Mouse (Mus musculus) T-helper 17 cell (primary cell): ENCODE data around the gene Dnttip1.

Experiments used
- in situ Hi-C, 2 experiments: fragments of 300-600 bp; cut with MboI, MseI; formaldehyde crosslinking; loops; 1 replicate in 1 of 2; 2 replicates in 1 of 2; pipeline ENCODE4 v1.15.1; 2025; ENCODE audit warnings: high pct_unique_total_duplicates in 2 of 2

Gene Dnttip1

GRCm38 (mm10) chr2:164752454-164752853 lies 6.7 kb downstream of the Dnttip1 start:
- in situ Hi-C loops: loop anchor here in 1 of 2 experiments (25.0 kb wide), 1 partner anchor 665 kb away; no protein-coding TSS in a partner anchor

- in situ Hi-C loops: loop anchor here in 1 of 2 experiments (25.0 kb wide), 1 partner anchor 667 kb away; no protein-coding TSS in a partner anchor
Observed at GRCm38 (mm10) chr2:164754105-164754504, 8.3 kb downstream of the Dnttip1 start.

DNA sequence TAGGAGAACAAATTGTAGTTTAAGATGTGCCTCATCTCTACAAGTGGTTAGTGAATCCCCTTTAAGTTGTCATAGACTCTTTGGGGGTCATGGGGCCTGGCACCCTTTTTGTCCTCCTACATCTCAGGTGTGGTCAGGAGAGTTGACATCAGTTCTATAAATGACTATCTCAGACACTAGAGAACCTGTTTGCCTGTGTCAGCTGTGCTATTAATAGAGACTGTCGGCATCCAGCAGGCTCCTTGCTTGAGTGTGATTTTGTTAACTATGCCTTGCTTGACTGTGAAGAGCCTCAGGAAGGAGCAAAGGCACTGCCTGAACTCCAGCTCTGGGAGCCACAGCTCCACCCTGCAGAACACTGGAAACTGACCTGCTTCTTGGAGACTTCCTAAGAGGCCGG lies 9.0 kb downstream of the Dnttip1 start:
- in situ Hi-C loops: loop anchor here in 1 of 2 experiments (25.0 kb wide), 1 partner anchor 667 kb away; no protein-coding TSS in a partner anchor

DNA sequence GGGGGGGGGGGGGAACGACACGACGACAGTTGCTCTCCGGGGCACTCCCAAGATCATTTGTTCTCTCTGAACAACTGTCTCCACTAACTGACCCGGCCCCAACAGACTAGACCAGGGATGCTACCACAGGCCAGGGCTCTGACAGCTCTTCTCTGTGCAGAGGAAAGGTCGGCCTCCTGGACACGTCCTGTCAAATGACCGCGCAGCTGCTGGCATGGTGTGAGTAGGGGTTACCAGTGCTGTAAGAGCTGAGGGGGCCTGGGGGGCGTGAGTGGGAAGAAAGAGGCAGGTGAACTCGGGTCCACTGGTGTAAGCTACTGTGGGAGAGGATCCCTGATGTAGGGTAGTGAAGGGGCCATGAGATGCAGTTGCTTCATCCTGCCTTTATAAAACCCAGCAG lies 12.1 kb downstream of the Dnttip1 start:
- in situ Hi-C loops: loop anchor here in 1 of 2 experiments (25.0 kb wide), 1 partner anchor 671 kb away; no protein-coding TSS in a partner anchor

GRCm38 (mm10) chr2:164758692-164759091 lies 12.9 kb downstream of the Dnttip1 start:
- in situ Hi-C loops: loop anchor here in 1 of 2 experiments (25.0 kb wide), 1 partner anchor 671 kb away; no protein-coding TSS in a partner anchor

GRCm38 (mm10) chr2:164760059-164760833 lies 14.5 kb downstream of the Dnttip1 start:
- in situ Hi-C loops: loop anchor here in 1 of 2 experiments (25.0 kb wide), 1 partner anchor 673 kb away; no protein-coding TSS in a partner anchor

GRCm38 (mm10) chr2:164761502-164761901 lies 15.7 kb downstream of the Dnttip1 start:
- in situ Hi-C loops: loop anchor here in 1 of 2 experiments (25.0 kb wide), 1 partner anchor 674 kb away; no protein-coding TSS in a partner anchor

DNA sequence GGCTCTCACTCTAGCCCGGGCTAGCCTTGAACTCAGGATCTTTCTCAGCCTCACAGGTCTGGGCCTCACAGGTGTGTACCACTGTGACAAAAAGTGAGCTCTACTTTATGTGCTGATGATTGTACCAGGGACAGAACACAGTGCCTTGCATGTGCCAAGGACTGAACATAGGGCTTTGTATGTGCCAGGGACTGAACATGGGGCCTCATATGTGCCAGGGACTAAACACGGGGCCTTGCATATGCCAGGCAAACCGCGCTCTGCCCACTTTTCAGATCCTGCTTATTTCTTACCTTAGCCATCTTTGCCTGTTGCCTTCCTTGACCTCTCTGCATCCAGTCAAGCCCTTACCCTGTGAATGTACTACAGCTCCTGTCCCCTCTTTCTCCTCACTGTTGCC lies 16.2 kb downstream of the Dnttip1 start:
- in situ Hi-C loops: loop anchor here in 1 of 2 experiments (25.0 kb wide), 1 partner anchor 675 kb away; no protein-coding TSS in a partner anchor

GRCm38 (mm10) chr2:164762593-164762992 lies 16.8 kb downstream of the Dnttip1 start:
- in situ Hi-C loops: loop anchor here in 1 of 2 experiments (25.0 kb wide), 1 partner anchor 675 kb away; no protein-coding TSS in a partner anchor

GRCm38 (mm10) chr2:164765841-164766240 lies 20.1 kb downstream of the Dnttip1 start:
- in situ Hi-C loops: loop anchor here in 1 of 2 experiments (25.0 kb wide), 1 partner anchor 679 kb away; no protein-coding TSS in a partner anchor

DNA sequence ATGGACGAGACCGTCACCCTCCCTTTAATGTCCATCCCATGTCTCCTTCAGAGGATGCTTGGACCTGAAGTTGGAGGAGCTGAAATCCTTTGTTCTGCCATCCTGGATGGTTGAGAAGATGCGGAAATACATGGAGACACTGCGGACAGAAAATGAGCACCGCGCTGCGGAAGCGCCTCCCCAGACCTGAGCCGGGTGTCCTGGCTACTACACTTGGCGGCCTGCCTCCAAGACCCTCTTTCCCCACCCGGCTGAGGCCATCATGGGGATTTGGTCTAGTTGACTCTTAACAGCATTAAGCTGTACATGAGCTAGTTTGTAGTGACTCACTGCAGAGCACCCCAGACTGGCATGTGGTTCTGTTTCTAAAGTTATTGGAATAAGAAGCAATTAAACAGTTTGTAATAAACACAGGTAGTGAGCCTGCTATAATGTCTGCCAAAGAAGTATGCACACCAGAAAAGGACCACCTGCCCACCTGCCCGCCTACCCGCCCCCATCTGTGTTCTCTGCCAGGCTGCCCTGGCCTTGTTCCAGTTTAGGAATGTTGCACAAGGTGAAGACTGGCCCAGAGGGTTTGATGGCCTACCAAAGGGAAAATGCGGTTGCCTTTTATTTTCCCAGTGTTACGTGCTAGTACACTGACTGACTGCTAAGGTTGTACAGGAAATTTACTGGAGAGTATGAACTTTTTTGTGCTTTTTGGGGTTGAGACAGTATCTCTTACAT lies 22.2 kb downstream of the Dnttip1 start:
- in situ Hi-C loops: loop anchor here in 1 of 2 experiments (25.0 kb wide), 1 partner anchor 681 kb away; no protein-coding TSS in a partner anchor

DNA sequence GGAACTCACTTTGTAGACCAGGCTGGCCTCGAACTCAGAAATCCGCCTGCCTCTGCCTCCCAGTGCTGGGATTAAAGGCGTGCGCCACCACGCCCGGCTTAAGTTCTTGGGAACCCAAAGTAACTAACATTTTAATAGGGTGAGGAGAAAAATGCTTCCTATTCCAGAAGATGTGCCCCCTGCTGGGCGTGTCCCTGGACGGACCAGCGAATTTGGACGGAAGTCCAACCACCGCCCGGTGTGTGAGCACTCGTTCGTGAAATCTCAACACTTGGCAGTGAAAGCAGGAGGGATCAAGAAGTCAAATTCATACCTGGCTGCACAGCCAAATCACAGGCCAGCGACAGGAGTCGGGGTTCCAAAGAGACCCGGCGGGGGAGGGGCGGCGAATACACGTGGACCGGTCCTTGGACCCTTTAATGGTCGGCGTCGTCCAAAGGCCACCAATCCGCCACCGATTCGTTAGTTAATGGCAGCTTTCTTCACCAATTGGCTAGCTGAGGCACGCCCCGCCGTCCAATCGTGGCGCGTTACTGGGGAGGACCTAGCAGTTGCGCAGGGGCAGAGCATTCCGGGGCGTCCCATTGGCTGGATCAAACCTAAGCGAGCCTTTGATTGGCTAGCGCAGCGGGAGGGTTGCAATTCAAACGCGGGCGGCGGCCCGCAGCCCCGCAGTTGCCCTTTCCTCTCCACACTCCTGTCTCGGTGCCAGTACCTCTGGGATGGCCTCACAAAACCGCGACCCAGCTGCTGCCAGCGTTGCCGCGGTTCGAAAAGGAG lies 23.7 kb downstream of the Dnttip1 start, which contains the start of gene Ube2c:
Gene Ube2c, plus strand, starts transcription at position 641 of the 780 bp plus-strand sequence.
- in situ Hi-C loops: loop anchor here in 1 of 2 experiments (25.0 kb wide), 1 partner anchor 682 kb away; no protein-coding TSS in a partner anchor

DNA sequence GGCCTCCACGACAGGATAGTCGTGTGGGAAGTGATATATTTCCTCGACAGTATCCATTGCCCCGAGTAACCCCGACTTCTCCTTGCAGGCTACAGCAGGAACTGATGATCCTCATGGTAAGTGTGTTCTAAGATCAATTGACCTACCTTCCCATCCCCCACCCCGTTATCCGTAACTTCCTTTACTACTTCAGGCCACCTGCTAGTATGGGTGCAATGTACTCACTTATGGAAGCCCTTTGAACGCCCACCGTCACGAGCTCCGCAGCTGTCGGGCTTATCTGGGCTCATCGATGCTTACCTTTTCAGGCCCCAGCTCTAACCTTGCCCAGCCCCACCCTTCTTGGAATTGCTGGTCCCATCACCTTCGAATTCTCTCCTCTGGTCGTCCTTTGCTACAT lies 24.5 kb downstream of the Dnttip1 start:
- in situ Hi-C loops: loop anchor here in 1 of 2 experiments (25.0 kb wide), 1 partner anchor 683 kb away; no protein-coding TSS in a partner anchor

DNA sequence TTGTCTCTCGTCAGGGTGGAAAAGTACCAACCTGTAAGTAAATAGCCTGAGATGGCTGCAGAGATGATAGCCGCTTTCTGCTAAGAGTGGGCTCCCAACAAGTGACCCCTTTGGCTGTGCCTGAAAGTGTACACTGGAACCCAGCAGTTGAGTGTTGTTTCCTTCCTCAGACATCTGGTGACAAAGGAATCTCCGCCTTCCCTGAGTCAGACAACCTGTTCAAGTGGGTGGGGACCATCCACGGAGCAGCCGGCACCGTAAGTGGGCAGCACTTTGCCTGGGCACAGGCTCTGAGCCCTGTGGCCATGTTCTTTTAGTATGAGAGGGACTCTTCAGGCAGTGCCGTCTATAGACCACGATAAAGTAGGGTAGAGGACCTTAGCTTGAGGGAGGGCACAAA lies 25.3 kb downstream of the Dnttip1 start:
- in situ Hi-C loops: loop anchor here in 1 of 2 experiments (25.0 kb wide), 1 partner anchor 684 kb away; no protein-coding TSS in a partner anchor

DNA sequence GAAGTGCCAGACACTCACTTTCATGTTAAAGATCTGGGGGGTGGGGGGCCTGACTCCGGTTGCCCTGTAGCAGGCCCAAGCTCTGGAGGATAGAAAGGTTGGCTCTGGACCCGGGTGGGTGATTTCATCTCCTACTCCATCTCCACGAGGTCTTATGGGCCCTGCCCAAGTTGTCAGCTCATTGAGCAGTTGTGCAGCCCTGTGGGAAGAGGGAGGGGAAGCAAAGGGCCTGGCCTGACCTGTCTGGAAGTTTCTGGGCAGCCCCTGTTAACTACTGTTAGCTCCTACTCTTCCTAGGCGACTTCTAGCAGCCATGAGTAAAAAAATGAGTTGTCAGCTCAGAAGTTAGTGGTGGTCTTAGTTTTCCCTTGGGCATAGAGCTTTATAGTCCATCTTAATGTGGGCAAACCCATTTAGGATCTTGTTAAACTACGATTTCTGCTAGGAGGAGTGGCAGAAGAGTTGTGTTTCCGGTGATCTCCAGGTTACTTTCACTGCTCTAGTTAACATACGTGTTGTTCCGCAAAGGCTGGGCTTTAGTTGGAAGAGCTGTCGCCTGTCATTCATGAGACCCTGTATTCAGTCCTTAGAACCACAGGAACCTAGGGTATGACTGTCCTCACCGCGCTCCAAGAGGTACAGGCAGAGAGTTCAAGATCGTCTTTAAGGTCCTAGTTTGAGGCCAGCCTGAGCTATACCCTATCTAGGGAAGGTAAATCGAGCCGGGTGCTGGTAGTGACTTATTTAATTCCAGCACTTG lies 27.6 kb downstream of the Dnttip1 start:
- in situ Hi-C loops: loop anchor here in 1 of 2 experiments (25.0 kb wide), 1 partner anchor 686 kb away; no protein-coding TSS in a partner anchor

DNA sequence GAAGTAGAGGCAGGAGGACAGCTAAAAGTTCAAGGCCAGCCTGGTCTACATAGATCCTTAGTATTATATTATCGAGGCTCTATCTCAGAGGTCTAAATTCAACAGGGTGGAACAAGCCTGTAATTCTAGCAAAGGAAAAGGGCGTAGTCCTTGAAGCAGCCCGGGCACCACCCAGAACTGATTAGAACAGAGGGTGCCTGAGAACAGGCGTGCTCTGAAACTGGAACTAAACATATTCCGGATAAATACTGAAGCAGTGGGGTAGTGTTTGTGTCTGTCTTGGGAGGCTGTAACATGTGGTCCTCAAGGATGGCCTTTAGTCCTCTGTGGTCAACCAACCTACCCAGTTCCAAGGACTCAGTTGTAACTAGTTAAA lies 28.2 kb downstream of the Dnttip1 start:
- in situ Hi-C loops: loop anchor here in 1 of 2 experiments (25.0 kb wide), 1 partner anchor 687 kb away; no protein-coding TSS in a partner anchor

DNA sequence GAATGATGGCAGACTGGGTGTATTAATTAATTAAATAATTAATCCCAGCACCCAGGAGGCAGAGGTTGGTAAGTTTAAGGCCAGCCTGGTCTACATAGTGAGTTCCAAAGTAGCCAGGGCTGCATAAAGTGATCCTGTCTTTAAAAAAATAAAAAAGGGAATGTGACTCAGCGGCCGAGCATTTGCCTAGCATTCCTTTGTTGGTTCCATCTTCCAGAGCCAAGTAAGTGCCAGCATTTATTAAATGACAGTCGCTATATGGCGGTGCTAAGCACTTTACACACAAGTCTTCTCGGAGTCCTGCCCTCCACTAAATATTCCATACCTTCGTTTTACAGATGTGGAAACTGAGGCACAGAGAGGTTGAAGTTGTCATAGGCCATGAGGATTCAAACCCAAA lies 30.3 kb downstream of the Dnttip1 start:
- in situ Hi-C loops: no loop called here

GRCm38 (mm10) chr2:164776801-164777200 lies 31.0 kb downstream of the Dnttip1 start:
- in situ Hi-C loops: no loop called here

DNA sequence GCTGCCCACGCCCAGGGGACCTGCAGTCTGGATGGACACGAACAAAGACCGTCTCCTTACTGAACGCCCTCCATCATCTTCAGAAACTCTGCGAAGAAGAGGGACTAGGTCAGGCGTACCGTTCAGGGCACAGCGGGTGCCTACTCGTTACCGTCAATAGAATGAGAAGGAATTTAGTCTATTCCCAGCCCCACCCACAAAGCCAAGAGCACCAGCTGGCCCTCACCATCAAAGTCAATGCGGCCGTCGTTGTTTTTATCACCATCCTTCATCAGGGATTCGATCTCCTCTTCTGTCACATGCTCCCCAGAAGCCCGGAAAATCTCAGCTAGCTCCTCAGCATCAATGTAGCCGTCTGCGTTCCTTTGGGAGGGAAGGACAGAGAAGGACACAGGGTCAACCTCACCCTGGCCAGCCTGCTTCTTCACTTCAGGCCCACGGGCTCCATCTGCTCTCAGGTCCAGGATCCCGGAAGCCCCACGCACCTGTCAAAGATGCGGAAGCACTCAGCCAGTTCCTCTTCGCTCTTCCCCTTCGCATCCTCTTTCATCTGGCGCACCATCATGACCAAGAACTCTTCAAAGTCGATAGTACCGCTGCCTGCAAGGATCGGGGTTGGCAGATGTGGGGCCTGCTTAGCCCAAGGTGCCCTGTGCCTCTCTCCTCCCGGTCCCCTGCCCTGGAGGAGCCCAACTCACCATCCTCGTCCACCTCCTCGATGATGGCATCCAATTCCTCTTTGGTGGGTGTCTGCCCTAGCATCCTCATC lies 31.6 kb downstream of the Dnttip1 start:
- in situ Hi-C loops: no loop called here
